Mouse (Mus musculus) thymus, adult 2 months (tissue): ENCODE results near the gene Rmnd5a. TPM values are rescaled to one million over a fixed set of nuclear protein-coding genes. Genes with fewer than 3 reads are reported as not detected.

ENCODE experiments used
- DNase-seq: peaks from one replicate; pipeline ENCODE4 v3.0.0; 2021
- H3K27ac ChIP-seq: fragments of 200-500 bp; 2 replicates; pipeline ENCODE4 v1.5.1; 2012; ENCODE audit warnings: low read length, control low read depth; ENCODE audit not compliant: control insufficient read depth, insufficient read depth
- H3K27me3 ChIP-seq: fragments of 200-500 bp; 2 replicates; pipeline ENCODE4 v1.6.1; 2012; ENCODE audit warnings: mild to moderate bottlenecking, low read length, moderate library complexity, mixed read lengths; ENCODE audit not compliant: control insufficient read depth, insufficient read depth
- H3K36me3 ChIP-seq: fragments of 200-500 bp; 2 replicates; pipeline ENCODE4 v1.6.1; 2012; ENCODE audit warnings: mild to moderate bottlenecking, low read length, moderate library complexity; ENCODE audit not compliant: control insufficient read depth, insufficient read depth
- H3K4me1 ChIP-seq: fragments of 200-500 bp; replicated peaks from 2 replicates; pipeline ENCODE4 v1.6.1; 2012; ENCODE audit warnings: low read length; ENCODE audit not compliant: control insufficient read depth, insufficient read depth
- H3K4me3 ChIP-seq: fragments of 200-500 bp; 2 replicates; pipeline ENCODE4 v1.5.1; 2012; ENCODE audit warnings: mild to moderate bottlenecking, low read length, control low read depth, moderate library complexity; ENCODE audit not compliant: control insufficient read depth, insufficient read depth
- CTCF ChIP-seq: fragments of 200-500 bp; IDR thresholded peaks from 2 replicates; pipeline ENCODE4 v1.5.1; 2012; ENCODE audit warnings: mild to moderate bottlenecking, control low read depth, low read length, moderate library complexity, borderline replicate concordance; ENCODE audit not compliant: control insufficient read depth, poor library complexity, insufficient read depth; ENCODE audit errors: extremely low read depth
- POLR2A ChIP-seq: fragments of 200-500 bp; IDR thresholded peaks from 2 replicates; pipeline ENCODE4 v1.6.1; 2012; ENCODE audit warnings: mild to moderate bottlenecking, low read length, control low read depth, moderate library complexity; ENCODE audit not compliant: control insufficient read depth, poor library complexity, insufficient read depth; ENCODE audit errors: extremely low read depth
- WGBS: fragments of 180-500 bp; shearing (Covaris S2); methylation state at CpG from one replicate; pipeline ENCODE4 v1.1.7; 2018; 5-methylcytosine and 5-hydroxymethylcytosine counted together
- polyA plus RNA-seq: library from polyadenylated mRNA; depleted of rRNA; stranded (reverse); fragments of >200 nt; gene quantifications from 2 replicates; pipeline ENCODE4 v1.2.3, GENCODE M21; 2012

Rmnd5a gene
- polyA plus RNA-seq, 1 experiment = 316 TPM

GRCm38 (mm10) chr6:71372041-71372720 lies 68.3 kb downstream of the Rmnd5a start:
- peaks cover 17% of the 10 kb centered on the region for H3K4me1 ChIP-seq
- H3K27ac ChIP-seq = peak overlapping the region; percentile 97
- no peak for DNase-seq
- no peaks in the 10 kb centered on the region for H3K27me3 ChIP-seq
- WGBS = 71% methylated on average over 5 of the region's 5 CpGs
- H3K4me3 ChIP-seq = peak overlapping the region; percentile 40
- H3K36me3 ChIP-seq = peaks cover 28% of the 10 kb centered on the region
- TF ChIP-seq CTCF = no peak
- no peak for TF ChIP-seq POLR2A

GRCm38 (mm10) chr6:71371085-71371605 lies 69.3 kb downstream of the Rmnd5a start:
- H3K4me1 ChIP-seq = peaks cover 18% of the 10 kb centered on the region
- peak overlapping the region; percentile 97 for H3K27ac ChIP-seq
- H3K4me3 ChIP-seq = no peak overlapping the region
- H3K27me3 ChIP-seq = no peaks in the 10 kb centered on the region
- WGBS = 21% methylated on average over 5 of the region's 5 CpGs
- peak; percentile 74 for DNase-seq
- peaks cover 18% of the 10 kb centered on the region for H3K36me3 ChIP-seq
- TF ChIP-seq CTCF = no peak
- peak; percentile 18; the same call in 1 of the 2 replicates for TF ChIP-seq POLR2A

DNA sequence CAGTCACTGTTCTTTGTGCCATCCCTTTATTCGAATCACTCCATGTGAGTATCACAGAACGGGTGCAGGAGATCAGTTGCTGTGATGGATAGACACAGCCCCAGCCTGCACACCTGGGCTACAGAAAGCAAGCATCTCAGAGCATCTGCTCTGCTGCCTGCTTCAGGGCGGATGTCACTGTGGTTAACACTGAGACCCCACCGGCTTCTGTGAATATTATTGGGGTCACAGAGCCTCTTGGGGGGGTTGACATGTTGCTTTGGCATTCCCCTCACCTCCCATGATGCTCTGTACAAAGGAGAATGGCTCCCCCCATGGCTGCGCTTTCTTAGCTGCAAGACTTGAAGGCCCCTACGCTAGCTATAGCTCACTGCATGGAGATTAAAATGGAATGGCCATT lies 71.0 kb downstream of the Rmnd5a start:
- TF ChIP-seq CTCF = no peak
- 0 out of 2 replicates have a peak, but pooled peaks have one; percentile 34 for TF ChIP-seq POLR2A
- Histone ChIP-seq H3K27ac (peak overlapping the region; percentile 97), H3K4me1 (peaks cover 18% of the 10 kb centered on the region), H3K36me3 (peaks cover under 1% of the 10 kb centered on the region), H3K27me3 (no peaks in the 10 kb centered on the region), H3K4me3 (no peak overlapping the region)
- WGBS = 8% methylated on average over 6 of the region's 6 CpGs
- peak; percentile 89 for DNase-seq

DNA sequence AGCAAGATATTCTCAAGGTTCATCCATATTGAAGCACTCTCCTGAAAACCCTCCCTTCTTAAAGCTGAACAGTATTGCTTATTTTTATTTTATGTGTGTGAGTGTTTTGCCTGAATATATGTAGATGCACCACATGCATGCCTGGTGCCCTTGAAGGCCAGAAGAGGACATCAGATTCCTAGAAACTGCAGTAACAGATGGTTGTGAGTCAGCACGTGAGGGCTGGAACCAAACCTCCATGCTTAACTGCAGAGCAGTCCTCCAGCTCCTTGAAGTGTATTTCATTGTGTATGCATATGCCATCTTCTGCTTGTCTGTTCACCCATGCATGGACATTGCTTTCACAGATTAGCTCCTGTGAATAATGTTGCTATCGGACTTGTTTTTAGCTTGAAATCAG lies 76.4 kb downstream of the Rmnd5a start:
- no peak for DNase-seq
- H3K4me3 ChIP-seq = no peak overlapping the region
- no peak for TF ChIP-seq CTCF
- TF ChIP-seq POLR2A = no peak
- H3K27ac ChIP-seq = peak overlapping the region; percentile 74
- no peaks in the 10 kb centered on the region for H3K36me3 ChIP-seq
- no peaks in the 10 kb centered on the region for H3K27me3 ChIP-seq
- peaks cover 28% of the 10 kb centered on the region for H3K4me1 ChIP-seq
- 71% methylated on average over 2 of the region's 2 CpGs for WGBS

- 74% methylated on average over 10 of the region's 10 CpGs for WGBS
- no peak for DNase-seq
These were observed 79.2 kb downstream of the Rmnd5a start for GRCm38 (mm10) chr6:71361156-71361670.

DNA sequence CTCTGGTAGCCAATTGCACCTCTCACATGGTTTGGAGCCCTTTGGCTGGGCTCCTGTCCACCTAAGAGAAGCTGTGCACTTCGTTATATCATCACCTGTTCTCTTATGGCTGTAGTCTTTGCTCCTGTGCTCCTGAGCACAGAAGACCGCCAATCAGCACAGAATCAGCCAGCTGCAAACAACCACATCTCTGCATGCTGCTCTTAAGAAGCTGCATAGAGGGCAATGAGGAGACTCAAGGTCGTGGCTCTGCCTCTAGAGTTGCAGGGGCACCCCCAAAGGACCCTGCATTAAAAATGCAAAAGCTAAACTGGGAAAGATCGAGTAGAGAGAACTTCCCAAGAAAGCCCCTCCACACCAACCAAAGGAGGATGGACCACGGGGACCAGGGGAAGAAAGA lies 79.7 kb downstream of the Rmnd5a start:
- Histone ChIP-seq H3K36me3 (0 out of 2 replicates have a peak, but pooled peaks cover 3% of the 10 kb centered on the region), H3K27ac (peak overlapping the region; percentile 99), H3K27me3 (no peaks in the 10 kb centered on the region), H3K4me1 (peaks cover 42% of the 10 kb centered on the region), H3K4me3 (peak overlapping the region; percentile 59)
- no peak for TF ChIP-seq CTCF
- peak; percentile 59 for TF ChIP-seq POLR2A
- peak; percentile 73 for DNase-seq
- WGBS = 19% methylated on average over 5 of the region's 5 CpGs

More at GRCm38 (mm10) chr6:71361156-71361670, 79.2 kb downstream of the Rmnd5a start:
- H3K4me1 ChIP-seq = peaks cover 40% of the 10 kb centered on the region
- H3K36me3 ChIP-seq = 0 out of 2 replicates have a peak, but pooled peaks cover 3% of the 10 kb centered on the region
- H3K27me3 ChIP-seq = no peaks in the 10 kb centered on the region
- H3K4me3 ChIP-seq = peak overlapping the region; percentile 59
- peak overlapping the region; percentile 99 for H3K27ac ChIP-seq
- no peak for TF ChIP-seq CTCF
- TF ChIP-seq POLR2A = no peak

DNA sequence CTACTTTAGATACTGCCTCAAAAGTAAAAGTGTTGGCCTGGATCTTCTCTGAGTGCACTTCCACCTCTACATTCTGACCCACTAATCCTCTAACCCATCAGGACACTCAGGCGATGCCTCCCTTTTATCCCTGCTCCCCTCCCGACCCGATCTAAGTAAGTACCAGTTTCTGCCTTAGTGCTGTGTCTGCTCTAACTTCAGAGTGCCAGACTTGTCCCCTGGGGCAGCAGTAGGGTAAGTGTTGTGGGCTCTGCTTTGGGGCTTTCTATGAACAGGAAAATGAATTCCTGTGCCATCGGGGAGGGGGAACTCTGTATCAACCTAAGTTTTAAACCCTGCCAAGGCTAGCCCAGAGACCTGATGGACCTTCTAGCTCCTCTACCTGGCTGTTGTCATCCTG lies 80.2 kb downstream of the Rmnd5a start:
- H3K4me3 ChIP-seq = peak overlapping the region; percentile 59
- DNase-seq = no peak
- no peaks in the 10 kb centered on the region for H3K27me3 ChIP-seq
- TF ChIP-seq CTCF (no peak), POLR2A (no peak)
- peaks cover 42% of the 10 kb centered on the region for H3K4me1 ChIP-seq
- 0 out of 2 replicates have a peak, but pooled peaks cover 3% of the 10 kb centered on the region for H3K36me3 ChIP-seq
- 56% methylated on average over 4 of the region's 4 CpGs for WGBS
- H3K27ac ChIP-seq = peak overlapping the region; percentile 99
